Mouse (Mus musculus) kidney, embryonic 14.5 days (tissue): ENCODE results near the gene Myof. TPM values are rescaled to one million over a fixed set of nuclear protein-coding genes. Genes with fewer than 3 reads are reported as not detected.

Source experiments
- ATAC-seq: fragments of 200-750 bp; cut with Nextera tagmentation; 2 replicates; pipeline ENCODE4 v1.8.0; 2017; ENCODE audit warnings: moderate number of reproducible peaks, mild to moderate bottlenecking, moderate TSS enrichment, moderate library complexity; ENCODE audit not compliant: low FRiP score, low TSS enrichment
- H3K27ac ChIP-seq: fragments of 300-500 bp; sonication (generic); 2 replicates; pipeline ENCODE4 v1.5.1; 2014; ENCODE audit warnings: low read depth, mild to moderate bottlenecking, low read length, moderate library complexity, mixed read lengths
- H3K27me3 ChIP-seq: fragments of 300-500 bp; sonication (generic); 2 replicates; pipeline ENCODE4 v1.6.1; 2014; ENCODE audit warnings: mild to moderate bottlenecking, low read length; ENCODE audit not compliant: control insufficient read depth, insufficient read depth
- H3K36me3 ChIP-seq: fragments of 300-500 bp; sonication (generic); 2 replicates; pipeline ENCODE4 v1.6.1; 2014; ENCODE audit warnings: low read length, mixed read lengths; ENCODE audit not compliant: control insufficient read depth, insufficient read depth
- H3K4me1 ChIP-seq: fragments of 300-500 bp; sonication (generic); 2 replicates; pipeline ENCODE4 v1.6.1; 2014; ENCODE audit warnings: low read length, mixed read lengths; ENCODE audit not compliant: control insufficient read depth, insufficient read depth
- H3K4me2 ChIP-seq: fragments of 300-500 bp; sonication (generic); replicated peaks from 2 replicates; pipeline ENCODE4 v1.6.1; 2014; ENCODE audit warnings: low read depth, mild to moderate bottlenecking, low read length
- H3K4me3 ChIP-seq: fragments of 300-500 bp; sonication (generic); 2 replicates; pipeline ENCODE4 v1.5.1; 2014; ENCODE audit warnings: mild to moderate bottlenecking, low read length
- H3K9ac ChIP-seq: fragments of 300-500 bp; sonication (generic); 2 replicates; pipeline ENCODE4 v1.6.1; 2014; ENCODE audit warnings: low read depth, mild to moderate bottlenecking, low read length, moderate library complexity
- H3K9me3 ChIP-seq: fragments of 300-500 bp; sonication (generic); 2 replicates; pipeline ENCODE4 v1.6.1; 2016; ENCODE audit warnings: low read length; ENCODE audit not compliant: control insufficient read depth
- WGBS: fragments of 180-500 bp; shearing (Covaris S2); extraction: QIAGEN DNeasy Blood & Tissue Kit; methylation state at CpG from one replicate; pipeline ENCODE4 v1.1.7; 2014; 5-methylcytosine and 5-hydroxymethylcytosine counted together
- polyA plus RNA-seq: library from polyadenylated mRNA; unstranded; fragments of >200 nt; fragmentation: Nextera tagmentation; extraction: Ambion mirVana; gene quantifications from 2 replicates; pipeline ENCODE4 v1.2.1, GENCODE M21; 2014

The Myof gene
- 14.5 and 17.1 TPM in 2 replicates for polyA plus RNA-seq

- Histone ChIP-seq H3K27me3 (no peaks in the 10 kb centered on the region), H3K4me1 (no peaks in the 10 kb centered on the region; the same call in 1 of the 2 replicates), H3K36me3 (no peaks in the 10 kb centered on the region), H3K4me2 (peak within 1 kb of the TSS; percentile 70), H3K9me3 (no peaks in the 10 kb centered on the region), H3K4me3 (peak within 1 kb of the TSS; percentile 48), H3K27ac (peak within 1 kb of the TSS; percentile 53; the same call in 1 of the 2 replicates), H3K9ac (peak within 1 kb of the TSS; percentile 37)
- peak; percentile 89 for ATAC-seq
- WGBS = under 1% methylated on average over 28 of the region's 28 CpGs
These were observed at the start of gene Myof for GRCm38 (mm10) chr19:38043281-38043981. Gene Myof, minus strand, starts transcription at chr19:38043577.

DNA sequence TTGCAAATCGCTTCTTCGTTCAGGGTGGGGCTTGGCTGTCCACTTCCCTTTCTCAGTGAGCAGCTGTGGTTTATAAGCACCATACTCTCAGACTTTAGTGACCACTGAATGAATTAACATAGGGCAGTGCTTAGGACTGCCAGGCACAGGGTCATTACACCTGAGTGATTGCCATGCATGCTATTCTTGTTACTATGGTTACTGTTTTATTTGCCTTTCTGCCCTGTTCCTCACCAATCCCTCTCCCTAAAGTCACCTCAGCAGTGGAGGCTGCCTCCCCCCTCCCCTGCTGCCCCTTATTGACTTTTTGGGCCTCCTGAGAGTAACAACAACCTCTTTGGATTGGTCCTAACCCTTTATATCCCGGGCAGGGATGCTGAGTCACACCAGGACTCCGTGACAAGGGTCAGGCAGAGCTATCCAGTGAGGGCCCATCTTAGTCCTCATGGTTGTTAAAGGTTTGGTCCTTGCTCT lies 48.2 kb upstream of the Myof start:
- peak; percentile 82 for ATAC-seq
- Histone ChIP-seq H3K4me2 (no peak overlapping the region), H3K36me3 (no peaks in the 10 kb centered on the region), H3K4me3 (no peak overlapping the region), H3K27ac (no peak overlapping the region), H3K9ac (no peak overlapping the region), H3K4me1 (no peaks in the 10 kb centered on the region), H3K9me3 (no peaks in the 10 kb centered on the region), H3K27me3 (peaks cover 6% of the 10 kb centered on the region; the same call in 1 of the 2 replicates)
- WGBS = 28% methylated on average over 4 of the region's 4 CpGs

DNA sequence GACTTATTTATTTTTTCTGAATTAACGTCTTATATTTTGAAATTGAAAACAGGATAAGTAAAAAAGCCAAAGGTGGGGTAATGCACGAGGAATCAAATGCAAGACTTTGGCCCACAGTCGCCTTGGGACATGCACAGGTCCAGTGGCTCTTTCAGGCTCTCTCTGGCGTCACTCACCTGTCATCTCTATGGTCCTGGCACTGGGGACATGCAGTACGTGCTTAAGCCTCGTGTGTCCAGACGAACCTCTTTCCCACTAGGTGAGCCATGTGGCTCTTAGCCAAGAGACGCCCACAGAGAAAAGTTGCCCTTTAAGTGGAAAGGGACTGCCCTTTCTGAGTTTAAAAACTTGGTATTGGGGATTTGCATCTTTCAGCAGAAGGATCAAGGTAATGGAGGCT lies 46.0 kb upstream of the Myof start:
- H3K9ac ChIP-seq = no peak overlapping the region
- no peak for ATAC-seq
- no peaks in the 10 kb centered on the region for H3K4me1 ChIP-seq
- no peak overlapping the region for H3K4me2 ChIP-seq
- H3K27ac ChIP-seq = no peak overlapping the region
- no peaks in the 10 kb centered on the region for H3K36me3 ChIP-seq
- no peaks in the 10 kb centered on the region for H3K27me3 ChIP-seq
- no peaks in the 10 kb centered on the region for H3K9me3 ChIP-seq
- no peak overlapping the region for H3K4me3 ChIP-seq
- WGBS = 85% methylated on average over 8 of the region's 8 CpGs

DNA sequence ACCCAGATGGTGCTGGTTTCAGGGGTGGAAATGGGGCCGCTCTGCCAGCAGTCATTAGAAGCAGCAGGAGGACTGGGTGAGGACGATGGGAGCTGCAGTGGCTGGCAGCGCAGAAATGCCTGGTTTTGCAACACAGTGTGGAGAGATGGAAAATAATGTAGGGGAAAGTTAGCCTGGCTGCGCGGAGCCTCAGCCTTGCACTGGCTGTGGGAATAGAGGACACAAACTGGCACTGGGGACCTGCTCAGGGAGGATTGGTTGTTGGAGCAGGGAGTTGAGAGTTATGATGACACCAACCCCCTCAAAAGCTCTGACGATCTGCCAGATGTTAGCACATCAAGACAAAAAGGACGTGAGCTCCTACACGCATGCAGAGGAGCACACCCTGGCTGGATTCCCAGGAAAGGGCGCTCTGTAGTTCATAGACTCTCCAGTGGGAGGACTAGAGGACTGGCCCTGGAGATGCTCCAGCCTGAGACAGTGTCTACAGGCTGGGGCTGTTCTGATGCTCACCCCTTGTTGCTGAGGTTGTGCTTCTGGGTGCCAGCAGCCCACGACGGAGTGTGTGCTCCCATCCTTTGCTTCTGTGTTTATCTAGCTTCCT lies 43.7 kb upstream of the Myof start:
- Histone ChIP-seq H3K9me3 (no peaks in the 10 kb centered on the region), H3K36me3 (no peaks in the 10 kb centered on the region), H3K27ac (no peak overlapping the region), H3K4me2 (no peak overlapping the region), H3K27me3 (no peaks in the 10 kb centered on the region), H3K4me1 (no peaks in the 10 kb centered on the region), H3K9ac (no peak overlapping the region), H3K4me3 (no peak overlapping the region)
- ATAC-seq = peak; percentile 84; the same call in 1 of the 2 replicates
- 53% methylated on average over 11 of the region's 11 CpGs for WGBS

- no peaks in the 10 kb centered on the region for H3K36me3 ChIP-seq
- H3K4me1 ChIP-seq = no peaks in the 10 kb centered on the region
- no peak overlapping the region for H3K4me2 ChIP-seq
- no peak for ATAC-seq
- H3K4me3 ChIP-seq = no peak overlapping the region
- no peaks in the 10 kb centered on the region for H3K27me3 ChIP-seq
- H3K9me3 ChIP-seq = no peaks in the 10 kb centered on the region
- H3K27ac ChIP-seq = no peak overlapping the region
- no peak overlapping the region for H3K9ac ChIP-seq
- WGBS = 89% methylated on average over 4 of the region's 4 CpGs
These were observed 42.5 kb upstream of the Myof start for GRCm38 (mm10) chr19:38085841-38086240.

DNA sequence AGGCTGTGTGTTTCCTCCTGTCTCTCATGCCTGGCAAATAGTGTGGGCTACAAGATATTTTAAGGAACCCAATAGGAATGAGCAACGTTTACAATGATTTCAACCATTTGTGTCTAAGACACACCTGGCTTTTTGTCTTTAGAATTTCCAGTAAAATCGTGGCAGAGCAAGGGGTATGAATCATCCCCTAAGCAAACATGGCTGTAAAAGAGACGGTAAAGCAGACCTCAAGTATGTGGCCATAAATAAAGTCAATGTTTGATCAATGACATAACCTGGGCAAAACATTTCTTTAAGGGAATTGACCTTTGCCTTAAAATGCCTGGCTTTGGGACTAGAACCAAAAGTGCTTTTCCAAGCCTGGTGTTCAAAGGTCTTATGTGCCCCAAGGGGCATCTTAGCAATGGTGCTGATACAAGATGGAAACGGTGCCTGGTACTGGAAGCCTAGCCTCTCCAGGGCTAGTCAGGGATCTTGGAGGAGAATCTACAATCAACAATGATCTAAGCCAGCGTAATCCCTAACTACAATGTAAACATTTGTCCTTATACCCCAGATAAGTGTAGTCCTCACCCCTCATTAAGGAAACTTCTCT lies 39.7 kb upstream of the Myof start:
- Histone ChIP-seq H3K4me3 (no peak overlapping the region), H3K9me3 (no peaks in the 10 kb centered on the region), H3K4me1 (no peaks in the 10 kb centered on the region), H3K9ac (no peak overlapping the region), H3K4me2 (no peak overlapping the region), H3K27me3 (no peaks in the 10 kb centered on the region), H3K36me3 (no peaks in the 10 kb centered on the region), H3K27ac (no peak overlapping the region)
- 41% methylated on average over 5 of the region's 5 CpGs for WGBS
- no peak for ATAC-seq

DNA sequence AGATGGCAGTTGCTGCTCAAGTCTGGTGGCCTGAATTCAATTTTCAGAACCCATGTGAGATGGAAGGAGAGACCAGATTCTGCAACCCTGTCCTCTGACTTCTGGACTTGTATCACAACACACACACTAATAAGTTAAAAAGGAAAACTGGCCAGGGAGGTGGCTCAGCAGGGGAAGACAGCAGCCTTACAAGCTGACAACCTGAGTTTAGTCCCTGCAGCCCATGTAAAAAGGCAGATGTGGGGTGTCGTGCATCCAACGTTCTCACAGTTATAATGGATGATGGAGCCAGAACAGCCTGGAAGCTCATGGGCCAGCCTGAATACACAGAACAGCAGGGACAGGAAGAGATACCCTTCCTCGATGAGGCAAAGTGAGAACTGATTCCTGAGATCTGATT lies 38.0 kb upstream of the Myof start:
- no peak overlapping the region for H3K4me3 ChIP-seq
- no peaks in the 10 kb centered on the region for H3K36me3 ChIP-seq
- H3K27me3 ChIP-seq = no peaks in the 10 kb centered on the region
- H3K4me1 ChIP-seq = no peaks in the 10 kb centered on the region
- H3K27ac ChIP-seq = no peak overlapping the region
- H3K9ac ChIP-seq = no peak overlapping the region
- WGBS = 67% methylated on average over 3 of the region's 3 CpGs
- H3K9me3 ChIP-seq = no peaks in the 10 kb centered on the region
- no peak for ATAC-seq
- no peak overlapping the region for H3K4me2 ChIP-seq

DNA sequence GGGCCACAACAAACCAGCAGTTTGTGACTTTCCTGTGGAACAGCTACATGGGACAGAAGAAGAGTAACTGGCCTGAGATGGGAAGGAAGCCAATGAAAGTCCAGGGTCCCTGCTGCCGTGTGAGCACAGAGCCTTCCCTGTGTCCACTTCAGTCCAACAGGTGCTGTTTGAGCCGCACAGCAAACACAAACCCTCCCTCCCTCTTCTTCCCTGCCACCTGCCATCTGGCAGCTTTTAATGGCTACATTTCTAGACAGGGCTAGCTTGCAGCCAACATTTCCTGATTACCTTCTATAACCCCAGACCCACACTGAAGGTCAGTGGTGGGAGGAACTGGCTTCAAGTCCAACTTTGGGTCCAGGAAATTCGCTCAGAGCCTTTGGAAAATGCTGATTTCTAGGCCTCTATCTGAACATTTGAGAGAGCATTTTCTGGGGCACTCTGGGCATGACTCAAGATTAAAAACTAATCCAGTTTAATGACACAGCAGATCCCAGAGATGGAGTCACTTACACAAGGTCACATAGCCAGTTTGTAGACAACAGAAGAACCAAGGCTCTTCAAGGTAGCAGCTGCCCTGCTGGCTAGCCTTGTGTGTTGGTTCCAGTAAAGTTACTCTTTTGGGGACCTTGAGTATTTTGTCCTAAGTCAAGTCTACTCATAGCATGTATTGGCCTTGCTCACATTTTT lies 34.6 kb upstream of the Myof start:
- H3K4me2 ChIP-seq = no peak overlapping the region
- no peak overlapping the region for H3K9ac ChIP-seq
- H3K27ac ChIP-seq = no peak overlapping the region
- no peak for ATAC-seq
- H3K4me1 ChIP-seq = no peaks in the 10 kb centered on the region
- 54% methylated on average over 3 of the region's 3 CpGs for WGBS
- peaks cover 13% of the 10 kb centered on the region; the same call in 1 of the 2 replicates for H3K36me3 ChIP-seq
- no peaks in the 10 kb centered on the region for H3K9me3 ChIP-seq
- H3K27me3 ChIP-seq = no peaks in the 10 kb centered on the region
- no peak overlapping the region for H3K4me3 ChIP-seq
